Mouse (Mus musculus): ENCODE results near the gene Castor1. TPM values are rescaled to one million over a fixed set of nuclear protein-coding genes. Genes with fewer than 3 reads are reported as not detected.
"Not testable (repeated sequence)": the region's sequence is repeated elsewhere in the genome, so short reads cannot be mapped to it uniquely, and the experiment has no call there.

The Castor1 gene
- total RNA-seq (2014; rRNA removed) (5.0 and 6.9 TPM in 2 replicates), polyA plus RNA-seq (2015; fragmentation: Nextera tagmentation; extraction: Ambion mirVana) (4.2 and 4.9 TPM in 2 replicates)

GRCm38 (mm10) chr11:4217914-4218629 lies at the start of gene Castor1:
Gene Castor1, plus strand, starts transcription at chr11:4218225.
- ATAC-seq (peak; percentile 61), DNase-seq (peak; percentile 28)
- Histone ChIP-seq H3K36me3 (ENCODE audit: insufficient read depth) (peaks cover 25% of the 10 kb centered on the region), H3K4me1 (ENCODE audit: insufficient read depth) (no peaks in the 10 kb centered on the region; the same call in 1 of the 2 replicates), H3K4me3 (ENCODE audit: low read depth, low read length) (peak within 1 kb of the TSS; percentile 37), H3K9me3 (ENCODE audit: low read length) (0 out of 2 replicates have a peak, but pooled peaks cover 6% of the 10 kb centered on the region), H3K9ac (peak within 1 kb of the TSS; percentile 14; the same call in 1 of the 2 replicates), H3K4me2 (ENCODE audit: low read depth) (peak within 1 kb of the TSS; percentile 63), H3K27me3 (ENCODE audit: insufficient read depth, low read length) (no peaks in the 10 kb centered on the region; the same call in 1 of the 2 replicates), H3K27ac (ENCODE audit: low read depth, low read length) (no peak within 1 kb of the TSS)
- WGBS: 2% methylated on average over 56 of the region's 56 CpGs
- no peak for TF ChIP-seq CTCF (IDR thresholded peaks at IDR 0.05; ENCODE audit: low read depth)

GRCm38 (mm10) chr11:4174586-4174985 lies 43.4 kb upstream of the Castor1 start:
- Histone ChIP-seq H3K4me1 (ENCODE audit: insufficient read depth) (no peaks in the 10 kb centered on the region), H3K36me3 (ENCODE audit: insufficient read depth) (peaks cover 97% of the 10 kb centered on the region), H3K4me2 (ENCODE audit: low read depth) (no peak overlapping the region), H3K9me3 (ENCODE audit: low read length) (no peaks in the 10 kb centered on the region), H3K9ac (no peak overlapping the region), H3K27me3 (ENCODE audit: insufficient read depth, low read length) (no peaks in the 10 kb centered on the region), H3K27ac (ENCODE audit: low read depth, low read length) (no peak overlapping the region), H3K4me3 (ENCODE audit: low read depth, low read length) (no peak overlapping the region)
- WGBS: 79% methylated on average over 5 of the region's 5 CpGs
- DNase-seq (peak; percentile 46), ATAC-seq (peak; percentile 85)
- TF ChIP-seq CTCF (IDR thresholded peaks at IDR 0.05; ENCODE audit: low read depth): no peak

- no peak for TF ChIP-seq CTCF (IDR thresholded peaks at IDR 0.05; ENCODE audit: low read depth)
- Histone ChIP-seq H3K4me2 (ENCODE audit: low read depth) (no peak overlapping the region), H3K4me1 (ENCODE audit: insufficient read depth) (no peaks in the 10 kb centered on the region), H3K36me3 (ENCODE audit: insufficient read depth) (peaks cover 97% of the 10 kb centered on the region), H3K9ac (no peak overlapping the region), H3K27ac (ENCODE audit: low read depth, low read length) (no peak overlapping the region), H3K27me3 (ENCODE audit: insufficient read depth, low read length) (no peaks in the 10 kb centered on the region), H3K4me3 (ENCODE audit: low read depth, low read length) (no peak overlapping the region), H3K9me3 (ENCODE audit: low read length) (no peaks in the 10 kb centered on the region)
- DNase-seq (no peak), ATAC-seq (no peak)
- WGBS: 67% methylated on average over 4 of the region's 4 CpGs
Measured at GRCm38 (mm10) chr11:4177716-4178115, 40.3 kb upstream of the Castor1 start.

- Histone ChIP-seq H3K9ac (no peak overlapping the region), H3K27me3 (ENCODE audit: insufficient read depth, low read length) (no peaks in the 10 kb centered on the region), H3K4me1 (ENCODE audit: insufficient read depth) (no peaks in the 10 kb centered on the region), H3K27ac (ENCODE audit: low read depth, low read length) (no peak overlapping the region), H3K36me3 (ENCODE audit: insufficient read depth) (peaks cover 62% of the 10 kb centered on the region), H3K4me2 (ENCODE audit: low read depth) (no peak overlapping the region), H3K4me3 (ENCODE audit: low read depth, low read length) (no peak overlapping the region), H3K9me3 (ENCODE audit: low read length) (no peaks in the 10 kb centered on the region)
- no peak for DNase-seq
- no peak for ATAC-seq
- WGBS: 3% methylated on average over 1 of the region's 1 CpGs
- TF ChIP-seq CTCF (IDR thresholded peaks at IDR 0.05; ENCODE audit: low read depth): no peak
Measured at GRCm38 (mm10) chr11:4182061-4182460, 36.0 kb upstream of the Castor1 start.

GRCm38 (mm10) chr11:4183511-4183910 lies 34.5 kb upstream of the Castor1 start:
- Histone ChIP-seq H3K9ac (no peak overlapping the region), H3K27me3 (ENCODE audit: insufficient read depth, low read length) (no peaks in the 10 kb centered on the region), H3K9me3 (ENCODE audit: low read length) (no peaks in the 10 kb centered on the region), H3K27ac (ENCODE audit: low read depth, low read length) (0 out of 2 replicates have a peak overlapping the region, but pooled peaks have one; percentile 9), H3K36me3 (ENCODE audit: insufficient read depth) (peaks cover 49% of the 10 kb centered on the region), H3K4me1 (ENCODE audit: insufficient read depth) (peaks cover 7% of the 10 kb centered on the region; the same call in 1 of the 2 replicates), H3K4me3 (ENCODE audit: low read depth, low read length) (no peak overlapping the region), H3K4me2 (ENCODE audit: low read depth) (no peak overlapping the region)
- no peak for TF ChIP-seq CTCF (IDR thresholded peaks at IDR 0.05; ENCODE audit: low read depth)
- ATAC-seq (no peak), DNase-seq (peak; percentile 36)

GRCm38 (mm10) chr11:4184251-4184952 lies 33.6 kb upstream of the Castor1 start:
- H3K4me3 ChIP-seq (ENCODE audit: low read depth, low read length): no peak overlapping the region
- peaks cover 7% of the 10 kb centered on the region; the same call in 1 of the 2 replicates for H3K4me1 ChIP-seq (ENCODE audit: insufficient read depth)
- no peak overlapping the region for H3K9ac ChIP-seq
- no peak for ATAC-seq
- no peaks in the 10 kb centered on the region for H3K9me3 ChIP-seq (ENCODE audit: low read length)
- H3K27me3 ChIP-seq (ENCODE audit: insufficient read depth, low read length): no peaks in the 10 kb centered on the region
- H3K36me3 ChIP-seq (ENCODE audit: insufficient read depth): peaks cover 40% of the 10 kb centered on the region
- H3K4me2 ChIP-seq (ENCODE audit: low read depth): no peak overlapping the region
- no peak for TF ChIP-seq CTCF (IDR thresholded peaks at IDR 0.05; ENCODE audit: low read depth)
- 60% methylated on average over 4 of the region's 4 CpGs for WGBS
- H3K27ac ChIP-seq (ENCODE audit: low read depth, low read length): no peak overlapping the region
- DNase-seq: no peak

GRCm38 (mm10) chr11:4185480-4185879 lies 32.5 kb upstream of the Castor1 start:
- not testable (repeated sequence) for ATAC-seq; H3K4me1 ChIP-seq (ENCODE audit: insufficient read depth); H3K4me3 ChIP-seq (ENCODE audit: low read depth, low read length); H3K27ac ChIP-seq (ENCODE audit: low read depth, low read length); DNase-seq; H3K4me2 ChIP-seq (ENCODE audit: low read depth); H3K9me3 ChIP-seq (ENCODE audit: low read length); H3K9ac ChIP-seq; H3K27me3 ChIP-seq (ENCODE audit: insufficient read depth, low read length)
- peaks cover 29% of the 10 kb centered on the region for H3K36me3 ChIP-seq (ENCODE audit: insufficient read depth)
- 92% methylated on average over 6 of the region's 6 CpGs for WGBS
